In genomic region chr12:80060809-80061208, GRCm38 (mm10) we compare ENCODE assay signal across 9 mouse cellular contexts. TPM values are rescaled to one million over a fixed set of nuclear protein-coding genes. Genes with fewer than 3 reads are reported as not detected.
DNase-seq lines count a peak whose midpoint lies in the region; ATAC-seq lines count a peak whose summit lies in the region.
"Had no signal": no experiment of that assay in that cellular context is flagged by ENCODE, and none has a peak within 500 bp of the region (broad histone marks: within the 10 kb centered on the region; RNA-seq: fewer than 3 reads in every experiment).

No protein-coding gene starts in this region.

- no peak overlapping the region for H3K4me2 ChIP-seq in kidney, embryonic 14.5 days (replicated peaks; ENCODE audit: low read depth, low read length)

- no peaks in the 10 kb centered on the region for H3K27me3 ChIP-seq in kidney, embryonic 14.5 days (ENCODE audit: control insufficient read depth, insufficient read depth, low read length)

- no peaks in the 10 kb centered on the region for H3K36me3 ChIP-seq in kidney, embryonic 14.5 days (ENCODE audit: control insufficient read depth, insufficient read depth, low read length)

- H3K27ac ChIP-seq in kidney, embryonic 14.5 days (ENCODE audit: low read depth, low read length) = peak overlapping the region; percentile 96

- intact Hi-C loops in gastrocnemius, postnatal 14 days (cut with DNase I; ENCODE audit: low total_unique reads) = no loop called here

- ATAC-seq in kidney, embryonic 14.5 days (ENCODE audit: low FRiP score, low TSS enrichment) = no peak
- peak; percentile 32 for ATAC-seq in monocyte, adult 5-6 weeks (replicated peaks; ENCODE audit: insufficient number of reproducible peaks, low FRiP score, low TSS enrichment, poor library complexity, severe bottlenecking)

- H3K9ac ChIP-seq in kidney, embryonic 14.5 days (ENCODE audit: low read depth, low read length) = no peak overlapping the region

- H3K4me1 ChIP-seq in kidney, embryonic 14.5 days (ENCODE audit: control insufficient read depth, insufficient read depth, low read length) = peaks cover 48% of the 10 kb centered on the region

- peak; percentile 27 for DNase-seq in gastrocnemius, postnatal 25 days
- DNase-seq in gastrocnemius, postnatal 14 days = no peak
- DNase-seq in heart, adult 8-10 months (ENCODE audit: low spot score) = peak; percentile 70
- no peak for DNase-seq in cerebellum, postnatal 4 days (ENCODE audit: low spot score in 2 of 2)
- DNase-seq in c-Kit-positive CD71-positive TER-119-positive erythroid progenitor cells, embryonic 14.5 days (ENCODE audit: low spot score) = no peak
- DNase-seq in layer of hippocampus, adult 11-12 months (ENCODE audit: low spot score) = no peak

- no peak overlapping the region for H3K4me3 ChIP-seq in kidney, embryonic 14.5 days (ENCODE audit: low read length)
- H3K4me3 ChIP-seq: erythroblast, embryonic 14.5 days had no signal

- 12% methylated on average over 1 of the region's 1 CpGs for WGBS in kidney, embryonic 14.5 days

- no peaks in the 10 kb centered on the region for H3K9me3 ChIP-seq in kidney, embryonic 14.5 days (ENCODE audit: control insufficient read depth, low read length)

RNA-seq across cellular contexts. Expression of gene Zfp36l1, which starts 52.0 kb away (rescaled TPM):
- total RNA-seq in gastrocnemius, postnatal 25 days (2021) = 10 to 100 TPM; 23.0 to 27.2 TPM
- 10 to 100 TPM; 42.4 to 53.9 TPM for total RNA-seq in gastrocnemius, postnatal 14 days (2021)
- total RNA-seq in heart, adult 8-10 months (2022) = 100 to 1,000 TPM in 1 of 4 experiments, 10 to 100 TPM in 3; 65.0 to 103 (median 80.0) TPM
- 166 and 175 TPM in 2 replicates for polyA plus RNA-seq in kidney, embryonic 14.5 days (2014; fragmentation: Nextera tagmentation; extraction: Ambion mirVana)
- 42.9 to 74.7 TPM (median 44.7 TPM) in 3 replicates for total RNA-seq in monocyte, adult 5-6 weeks (2017)

Comparison
In these comparisons a context has a peak if more than half of its experiments do, and no peak if none do; other contexts are left out.
1. DNase-seq: peak in gastrocnemius, postnatal 25 days (single experiment) and heart, adult 8-10 months (single experiment); none in gastrocnemius, postnatal 14 days (single experiment), cerebellum, postnatal 4 days (0 of 2), c-Kit-positive CD71-positive TER-119-positive erythroid progenitor cells, embryonic 14.5 days (single experiment) and layer of hippocampus, adult 11-12 months (single experiment).